Mouse (Mus musculus): ENCODE data around the gene Xrcc5.

Gene Xrcc5

DNA sequence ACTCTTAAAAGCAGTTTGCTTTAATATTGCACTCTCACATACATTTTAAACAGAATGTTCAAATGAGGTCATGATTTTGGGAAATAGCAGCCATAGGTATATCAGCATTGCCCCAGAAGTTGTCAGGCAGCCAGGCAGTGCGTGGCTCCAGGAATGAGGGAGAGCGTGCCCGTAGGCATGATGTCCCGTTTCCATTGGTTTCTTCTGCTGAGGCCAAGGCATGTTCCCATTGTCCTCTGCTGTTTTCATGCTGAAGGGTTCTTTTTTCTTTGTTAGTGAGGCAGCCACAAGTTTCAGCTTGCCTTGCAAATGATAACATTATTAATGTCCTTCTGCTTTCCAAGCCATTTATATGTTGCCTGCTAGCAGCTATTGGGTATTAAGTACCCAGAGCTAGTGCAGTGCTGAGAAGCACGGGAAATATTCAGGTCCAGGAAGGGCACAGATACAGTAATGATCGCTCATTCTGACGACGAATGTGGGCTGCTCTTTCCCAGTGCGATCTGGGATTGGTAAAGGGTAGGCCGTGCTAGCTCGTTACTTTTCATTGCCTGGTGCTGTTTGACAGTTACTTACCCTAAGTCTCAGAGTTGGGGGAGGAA, 72.6 kb downstream of the Xrcc5 start:
- in situ Hi-C loops (cut with MboI, MseI): no loop called here

DNA sequence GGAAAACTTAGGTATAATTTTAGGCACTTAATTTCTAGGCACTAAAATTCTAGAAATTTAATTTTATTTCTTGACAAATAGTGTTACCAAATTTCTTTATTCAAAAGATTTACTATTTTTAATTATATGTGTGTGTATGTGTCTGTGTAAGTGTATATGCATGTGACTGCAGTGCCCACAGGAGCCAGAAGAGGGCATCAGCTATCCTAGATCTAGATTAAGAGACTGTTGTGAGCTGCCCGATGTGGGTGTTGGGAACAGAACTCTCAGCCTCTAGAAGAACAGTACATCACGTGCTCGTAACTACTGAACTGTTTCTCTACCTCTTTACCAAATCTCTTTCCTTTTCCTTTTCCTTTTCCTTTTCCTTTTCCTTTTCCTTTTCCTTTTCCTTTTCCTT, 73.3 kb downstream of the Xrcc5 start:
- in situ Hi-C loops (cut with MboI, MseI): no loop called here

DNA sequence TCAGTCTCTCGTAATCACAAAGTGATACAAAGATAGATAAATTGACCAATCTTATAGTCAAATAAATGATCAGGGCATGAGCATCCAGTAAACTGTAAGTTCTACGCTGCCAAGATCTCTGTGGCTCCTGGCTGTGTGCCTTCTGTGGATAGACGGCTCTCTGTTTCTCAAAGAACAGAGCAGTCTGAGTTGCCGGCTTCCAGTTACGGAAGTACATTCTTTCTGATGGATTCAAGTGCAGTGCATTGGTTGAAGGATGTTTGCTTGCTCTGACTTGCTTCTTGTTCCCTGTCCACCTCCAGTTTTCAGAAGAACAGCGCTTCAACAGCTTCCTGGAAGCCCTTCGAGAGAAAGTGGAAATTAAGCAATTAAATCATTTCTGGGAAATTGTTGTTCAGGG, 75.8 kb downstream of the Xrcc5 start:
- in situ Hi-C loops (cut with MboI, MseI): no loop called here

DNA sequence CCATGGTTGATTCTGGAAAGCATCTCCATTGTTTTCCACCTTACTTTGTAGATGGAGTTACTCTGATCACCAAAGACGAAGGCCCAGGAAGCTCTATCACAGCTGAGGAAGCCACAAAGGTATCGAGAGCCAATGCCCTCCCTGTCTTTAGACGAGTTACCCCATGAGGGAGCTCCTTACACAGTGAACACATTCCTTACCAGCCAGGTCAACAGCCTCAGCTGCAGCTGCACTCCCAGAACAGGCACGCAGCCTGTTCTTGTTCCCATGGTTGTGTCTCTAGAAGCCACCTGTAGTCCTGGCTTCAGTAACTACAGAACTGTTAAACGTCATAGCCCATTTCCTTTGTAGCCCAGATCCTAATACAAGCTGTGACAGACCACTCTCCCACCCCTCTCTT, 76.4 kb downstream of the Xrcc5 start:
- in situ Hi-C loops (cut with MboI, MseI): no loop called here

DNA sequence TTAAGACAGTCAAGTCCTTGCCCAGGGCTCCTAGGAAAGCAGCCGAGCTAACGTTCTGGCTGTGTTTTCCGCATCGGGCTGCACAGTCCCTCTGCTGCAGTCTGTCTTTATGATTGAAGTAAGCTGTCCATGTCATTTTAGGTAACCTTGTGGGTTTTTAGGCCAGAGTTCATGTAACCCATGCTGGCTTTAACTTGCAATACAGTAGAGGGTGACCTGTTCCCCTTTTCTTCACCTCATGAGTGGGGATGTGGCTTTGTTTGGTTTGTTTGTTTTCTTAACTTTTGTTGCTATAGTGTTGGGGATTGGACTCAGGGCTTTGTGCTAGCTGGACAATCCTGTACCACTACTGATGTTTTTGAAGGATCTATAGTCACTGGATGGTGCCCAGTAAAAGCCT, 83.2 kb downstream of the Xrcc5 start:
- in situ Hi-C loops (cut with MboI, MseI): no loop called here

DNA sequence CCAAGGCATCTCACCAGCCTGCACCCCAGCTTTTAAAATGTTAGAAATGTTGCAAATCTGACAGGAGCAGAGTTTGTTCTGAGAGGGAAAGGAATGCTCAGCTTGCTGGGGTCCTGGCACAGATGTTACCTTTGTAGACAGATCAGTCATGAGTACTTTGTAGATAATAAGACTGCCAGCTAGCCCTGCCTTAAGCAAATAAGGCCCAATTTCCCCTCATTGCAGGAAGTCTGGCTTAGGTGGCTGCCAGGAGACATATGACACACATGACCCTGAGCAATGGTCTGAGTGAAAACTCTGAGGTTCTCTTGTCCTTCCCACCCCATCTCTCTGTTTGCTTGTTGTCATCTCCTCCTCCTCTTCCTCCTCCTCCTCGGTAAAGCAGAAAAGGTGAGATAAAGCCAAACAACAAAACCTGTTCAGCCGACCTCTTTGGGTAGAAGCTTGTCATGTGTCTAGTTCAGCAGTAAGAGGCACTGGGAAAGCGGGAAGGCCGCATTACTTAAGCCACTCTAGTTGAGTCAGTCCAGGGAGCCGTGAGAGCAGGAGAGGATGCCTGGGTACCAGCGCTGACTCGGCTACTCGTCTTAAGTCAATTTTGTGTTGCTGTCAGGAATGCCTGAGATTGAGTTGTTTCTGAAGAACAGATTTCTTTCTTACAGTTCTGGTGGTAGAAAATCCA, 92.6 kb downstream of the Xrcc5 start:
- in situ Hi-C loops (cut with MboI, MseI): no loop called here

DNA sequence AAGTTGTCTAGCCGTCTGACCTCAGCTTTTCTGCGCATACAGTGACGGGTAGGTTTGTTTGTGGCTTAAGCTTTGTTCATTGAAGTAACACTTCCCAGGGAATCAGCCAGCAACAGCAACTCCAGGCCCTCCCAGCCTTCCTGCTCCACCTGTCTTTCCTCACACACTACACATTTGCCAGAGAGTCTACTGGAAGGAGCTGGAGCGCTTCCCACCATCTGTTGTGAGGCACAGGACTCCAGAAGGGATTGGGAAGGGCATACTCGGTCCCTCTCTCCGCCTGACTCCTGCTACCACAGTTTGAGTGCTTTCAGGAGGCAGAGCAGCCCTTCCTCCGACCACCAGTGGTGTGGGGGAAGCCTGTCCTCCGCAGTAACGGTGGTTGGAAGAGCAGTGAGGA, 93.4 kb downstream of the Xrcc5 start:
- in situ Hi-C loops (cut with MboI, MseI): no loop called here

DNA sequence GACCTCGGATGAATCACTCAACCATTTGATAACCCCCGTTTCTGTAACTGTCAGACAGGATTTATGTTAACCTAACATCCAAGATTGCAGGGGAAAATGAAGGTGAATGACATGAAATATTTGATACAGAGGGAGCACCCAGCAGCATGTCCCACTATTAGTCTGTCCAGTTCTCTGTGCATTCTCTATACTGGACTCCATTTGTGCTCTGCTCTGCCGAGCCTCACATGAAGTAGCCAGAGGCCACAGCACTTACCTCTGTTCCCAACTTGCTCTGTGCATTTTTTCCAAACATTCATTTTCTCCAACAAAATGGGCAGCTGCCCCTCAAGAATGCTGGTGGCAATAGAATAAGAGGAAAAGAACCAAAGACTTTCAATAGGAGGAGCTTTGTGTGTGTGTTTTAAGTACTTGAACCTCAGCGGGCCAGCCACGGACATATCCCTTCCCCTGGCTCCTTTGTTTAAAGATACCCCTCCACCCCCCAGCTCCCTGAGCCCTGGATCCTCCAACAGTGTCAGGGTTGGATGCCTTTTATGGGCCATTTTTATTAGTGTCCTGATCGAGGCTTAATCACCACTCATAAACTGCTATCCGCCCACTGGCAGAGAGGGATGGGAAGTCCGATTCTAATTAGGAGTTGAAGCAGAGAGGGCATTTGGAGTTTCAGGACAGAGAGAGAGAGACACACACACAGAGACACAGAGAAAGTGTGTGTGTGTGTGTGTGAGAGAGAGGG, 94.3 kb downstream of the Xrcc5 start:
- in situ Hi-C loops (cut with MboI, MseI): no loop called here

DNA sequence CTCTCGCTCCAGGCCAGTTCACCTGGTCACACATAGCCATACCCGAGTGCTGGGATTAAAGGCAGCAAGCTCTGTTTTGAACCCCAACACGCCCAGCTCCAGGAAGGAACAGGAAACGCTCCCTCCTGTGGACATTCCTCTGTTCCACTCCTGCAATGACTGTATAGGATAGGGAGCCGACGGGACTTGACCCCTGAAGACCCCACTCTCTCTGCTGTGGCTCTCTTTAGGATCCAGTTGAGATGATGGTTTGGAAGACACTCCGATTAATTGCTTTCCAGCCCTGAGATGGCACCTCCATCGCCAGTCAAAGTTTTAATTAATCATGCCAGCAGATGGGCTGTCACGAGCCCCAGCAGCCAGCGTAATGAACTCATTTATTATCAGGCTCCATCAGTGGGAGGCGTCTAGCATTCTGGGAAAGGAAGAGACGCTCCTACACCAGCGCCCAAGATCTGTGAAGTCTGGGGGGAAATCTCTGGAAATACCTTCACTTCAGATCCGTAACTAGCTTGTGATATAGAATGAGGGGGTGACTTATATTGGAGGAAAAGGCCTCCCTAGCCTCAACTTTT, 99.4 kb downstream of the Xrcc5 start:
- in situ Hi-C loops (cut with MboI, MseI): no loop called here

DNA sequence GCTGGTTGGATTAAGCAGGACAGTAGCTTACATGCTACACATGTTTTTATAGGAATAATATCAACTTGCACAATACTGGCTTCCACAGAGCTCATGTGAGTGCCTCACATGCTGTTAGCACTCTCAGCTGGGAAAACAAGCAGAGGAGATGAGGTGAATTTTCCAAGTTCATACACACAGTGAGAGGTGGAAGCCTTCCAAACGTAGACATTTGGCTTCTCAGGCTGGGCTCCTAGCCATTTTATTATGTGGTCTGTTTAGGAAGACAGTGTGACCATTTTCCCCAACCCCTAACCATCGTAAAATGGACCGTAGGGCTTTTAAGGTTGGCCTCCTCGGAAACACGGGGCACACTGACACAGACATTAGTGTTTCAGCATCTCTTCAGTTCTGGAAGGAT, 102.7 kb downstream of the Xrcc5 start:
- in situ Hi-C loops (cut with MboI, MseI): no loop called here

DNA sequence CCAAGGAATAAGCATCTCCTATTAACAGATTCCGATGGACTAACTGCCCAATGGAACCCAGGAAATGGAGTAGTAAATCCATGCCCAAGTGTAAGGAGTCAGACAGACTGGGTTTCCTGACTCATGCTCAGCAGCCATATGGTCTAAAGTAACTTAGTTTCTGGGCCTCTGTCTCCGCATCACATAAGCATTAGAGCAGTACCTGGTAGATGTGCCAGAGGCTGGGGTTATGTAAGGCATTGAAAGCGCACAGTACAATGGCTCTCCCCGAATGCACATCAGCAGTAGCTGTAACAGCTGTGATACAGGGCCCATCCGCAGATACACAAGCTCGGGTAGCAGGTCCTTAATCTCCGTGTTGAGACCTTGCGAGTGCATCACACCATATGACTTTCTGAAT, 103.9 kb downstream of the Xrcc5 start:
- in situ Hi-C loops (cut with MboI, MseI): no loop called here

DNA sequence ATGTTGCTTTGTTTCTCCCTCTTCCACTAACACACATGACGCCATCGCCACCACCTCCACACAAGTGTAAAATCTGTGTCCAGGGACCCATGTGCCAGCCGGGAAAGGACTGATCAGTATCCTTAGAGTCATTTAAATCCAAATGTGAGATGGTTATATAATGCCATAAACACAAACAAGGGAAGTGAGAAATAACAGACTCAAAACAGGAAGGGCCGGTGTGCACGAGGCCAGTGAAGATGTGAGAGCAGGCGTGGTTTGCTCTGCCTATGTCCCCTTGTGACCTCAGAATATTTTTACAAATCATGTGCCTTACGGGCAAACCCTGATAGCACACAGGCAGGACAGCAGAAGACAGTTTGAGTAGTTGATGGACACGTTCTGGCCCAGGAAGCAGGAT, 106.0 kb downstream of the Xrcc5 start:
- in situ Hi-C loops (cut with MboI, MseI): no loop called here

DNA sequence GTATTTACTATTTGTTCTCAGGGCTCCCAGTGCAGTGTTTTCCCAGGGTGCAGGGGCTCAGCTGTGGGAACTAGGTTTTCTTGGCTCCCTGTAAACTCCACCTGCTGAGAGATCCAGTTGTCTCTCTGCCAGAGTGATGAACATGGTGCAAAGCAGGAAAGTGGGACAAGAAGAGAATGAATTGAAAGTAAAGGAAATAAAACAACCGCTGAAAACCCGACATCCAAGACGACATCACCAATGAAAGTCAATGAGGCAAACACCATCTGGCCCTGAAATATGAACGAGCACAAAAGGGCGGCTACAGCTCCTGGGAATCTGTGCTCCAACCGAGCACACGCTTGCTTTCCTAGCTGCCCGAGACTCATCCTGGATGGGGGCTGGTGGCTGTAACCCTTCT, 106.9 kb downstream of the Xrcc5 start:
- in situ Hi-C loops (cut with MboI, MseI): no loop called here

DNA sequence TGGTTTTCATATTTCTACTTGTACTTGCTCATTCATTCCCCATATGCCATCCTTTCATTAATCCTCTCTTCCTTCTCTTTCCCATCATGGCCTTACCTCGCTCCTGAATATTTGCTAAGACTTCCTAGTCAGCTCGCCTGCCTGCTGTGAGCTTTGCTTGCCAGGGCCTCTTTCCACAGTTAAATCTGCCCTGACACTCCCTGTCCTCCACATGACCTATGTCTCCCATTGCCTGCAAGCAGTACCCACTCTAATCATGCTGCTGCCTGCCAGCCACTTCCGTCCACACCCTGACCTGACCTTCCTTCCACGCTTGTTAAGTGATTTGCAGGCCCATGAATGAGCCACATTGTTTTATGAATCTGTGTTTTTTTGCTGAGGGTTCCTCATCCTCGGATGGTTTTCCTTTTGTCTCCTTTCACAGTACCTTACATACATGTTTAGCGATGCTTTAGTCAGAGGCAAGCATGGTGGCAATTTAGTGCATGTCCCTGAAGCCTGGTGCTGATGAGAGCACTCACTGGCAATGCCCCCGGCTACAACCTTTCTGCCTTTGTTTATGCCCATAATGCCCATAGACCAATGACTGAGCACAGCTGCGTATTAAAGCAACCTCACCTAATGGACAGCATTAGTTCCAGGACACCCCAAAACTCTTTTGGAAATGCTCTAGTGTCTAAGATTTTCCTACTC, 107.5 kb downstream of the Xrcc5 start:
- in situ Hi-C loops (cut with MboI, MseI): no loop called here

DNA sequence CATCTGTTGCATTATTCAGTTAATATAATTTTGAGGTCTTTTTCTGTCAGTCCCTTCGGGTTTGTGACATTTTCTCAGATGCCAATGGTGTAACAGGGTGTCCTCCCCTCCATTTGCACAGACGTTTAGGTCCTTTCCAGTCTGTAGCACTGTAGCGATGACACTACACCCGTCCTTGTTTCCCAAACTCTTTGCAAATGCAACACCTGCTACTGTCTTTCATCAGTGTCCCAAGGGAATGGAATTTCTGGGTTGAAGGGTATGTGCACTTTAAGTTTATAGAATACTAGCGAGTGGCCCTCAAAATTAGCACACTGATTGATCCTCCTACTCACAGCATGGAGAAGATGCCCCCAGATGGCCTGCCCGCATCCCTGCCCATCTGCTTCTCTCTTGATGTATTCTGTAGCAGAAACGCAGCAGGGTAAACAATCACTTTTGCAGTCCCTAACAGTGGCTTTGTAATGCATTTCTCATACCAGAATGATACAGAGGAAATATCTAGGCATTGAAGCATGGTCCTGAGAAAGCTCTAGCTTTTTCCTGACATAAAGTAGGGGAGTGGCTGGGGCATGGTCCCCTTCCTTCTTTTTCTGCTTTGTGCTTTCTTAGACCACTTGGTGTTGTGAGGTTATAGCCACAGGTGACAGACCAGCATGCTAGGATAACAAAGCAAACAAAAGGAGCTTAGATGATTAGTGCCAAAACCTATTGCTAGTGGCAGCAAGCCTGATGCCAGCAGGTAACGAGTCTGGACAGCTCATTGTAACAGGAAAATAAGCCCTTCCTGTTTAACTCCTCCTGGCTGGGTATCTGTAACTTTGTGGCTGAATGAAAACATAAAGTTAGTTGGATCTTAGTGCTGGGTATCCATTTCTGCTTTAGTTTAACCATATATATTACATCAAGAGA, 111.8 kb downstream of the Xrcc5 start:
- in situ Hi-C loops (cut with MboI, MseI): no loop called here

DNA sequence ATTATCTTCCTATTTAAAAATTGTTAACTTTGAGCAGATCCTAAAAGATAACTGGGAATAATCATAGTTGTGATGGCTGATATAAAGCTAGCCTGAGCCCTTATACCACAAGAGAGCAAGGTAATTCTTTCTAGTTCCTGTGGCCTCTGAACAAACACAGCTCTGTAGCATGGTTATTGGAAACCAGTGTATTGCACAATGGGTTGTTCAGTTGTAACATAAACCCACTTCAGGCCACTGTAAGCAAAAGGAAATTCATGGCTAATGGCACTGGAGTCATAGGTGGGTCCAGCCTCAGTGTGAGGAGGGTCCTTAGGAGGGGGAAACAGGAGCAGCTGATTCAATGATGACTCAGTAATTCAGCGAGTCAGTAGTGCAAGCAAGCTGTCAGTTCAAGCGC, 113.0 kb downstream of the Xrcc5 start:
- in situ Hi-C loops (cut with MboI, MseI): no loop called here

DNA sequence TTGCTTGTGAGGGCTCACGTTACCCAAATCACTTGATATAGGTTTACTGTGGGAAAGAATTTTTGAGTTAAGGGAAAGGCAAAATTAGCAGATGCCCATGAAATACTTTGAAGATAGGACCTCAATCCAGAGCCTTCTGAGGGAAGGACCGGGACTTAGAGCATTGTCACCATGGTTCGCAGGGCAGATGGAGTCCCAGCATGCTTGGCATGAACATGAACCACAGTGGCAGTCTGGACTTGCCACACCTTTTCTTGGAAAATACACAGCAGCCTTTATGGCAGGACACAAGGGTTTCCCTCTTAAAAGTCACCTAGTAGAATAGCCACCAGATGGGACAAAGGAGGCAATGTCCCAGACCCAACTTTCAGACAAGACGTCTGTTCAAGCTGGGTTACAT, 114.9 kb downstream of the Xrcc5 start:
- in situ Hi-C loops (cut with MboI, MseI): no loop called here

DNA sequence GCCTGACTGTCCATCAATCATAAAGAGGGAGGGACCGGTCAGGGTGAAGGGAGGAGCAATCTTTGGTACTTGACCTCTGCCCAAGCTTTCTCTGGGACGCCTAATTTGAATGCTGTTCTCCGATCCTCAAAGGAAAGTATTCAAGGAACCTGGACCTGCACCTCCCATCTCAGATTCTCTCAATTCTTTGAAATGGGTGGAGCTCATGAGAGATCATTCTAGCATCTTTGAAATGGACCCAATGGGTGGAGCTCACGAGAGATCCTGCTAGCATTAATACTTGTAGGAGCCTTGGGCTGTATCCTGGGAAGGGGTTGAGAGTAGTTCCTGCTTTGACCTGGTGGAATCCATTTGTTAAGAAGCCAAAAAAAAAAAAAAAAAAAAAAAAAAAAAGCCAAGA, 119.2 kb downstream of the Xrcc5 start:
- in situ Hi-C loops (cut with MboI, MseI): no loop called here

DNA sequence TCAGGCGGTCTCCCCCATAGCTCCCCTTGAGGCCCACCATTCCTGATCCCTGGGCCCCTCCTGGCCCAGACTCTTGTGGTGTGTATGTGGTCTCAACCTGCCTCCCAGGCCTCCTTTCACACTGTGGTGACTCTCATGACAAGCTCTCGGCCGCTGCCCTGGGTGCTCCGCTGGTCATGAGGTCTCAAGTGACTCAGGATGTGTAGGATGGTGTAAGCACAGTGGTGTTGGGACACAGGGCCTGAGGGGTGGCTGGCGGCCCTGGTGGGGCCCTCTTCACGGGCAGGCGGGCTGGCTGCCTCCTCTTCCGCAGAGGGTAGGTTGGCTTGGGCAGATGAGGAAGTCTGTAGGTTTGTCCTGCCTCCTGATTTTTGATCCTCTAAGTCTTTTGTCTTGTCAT, 121.3 kb downstream of the Xrcc5 start:
- in situ Hi-C loops (cut with MboI, MseI): no loop called here

DNA sequence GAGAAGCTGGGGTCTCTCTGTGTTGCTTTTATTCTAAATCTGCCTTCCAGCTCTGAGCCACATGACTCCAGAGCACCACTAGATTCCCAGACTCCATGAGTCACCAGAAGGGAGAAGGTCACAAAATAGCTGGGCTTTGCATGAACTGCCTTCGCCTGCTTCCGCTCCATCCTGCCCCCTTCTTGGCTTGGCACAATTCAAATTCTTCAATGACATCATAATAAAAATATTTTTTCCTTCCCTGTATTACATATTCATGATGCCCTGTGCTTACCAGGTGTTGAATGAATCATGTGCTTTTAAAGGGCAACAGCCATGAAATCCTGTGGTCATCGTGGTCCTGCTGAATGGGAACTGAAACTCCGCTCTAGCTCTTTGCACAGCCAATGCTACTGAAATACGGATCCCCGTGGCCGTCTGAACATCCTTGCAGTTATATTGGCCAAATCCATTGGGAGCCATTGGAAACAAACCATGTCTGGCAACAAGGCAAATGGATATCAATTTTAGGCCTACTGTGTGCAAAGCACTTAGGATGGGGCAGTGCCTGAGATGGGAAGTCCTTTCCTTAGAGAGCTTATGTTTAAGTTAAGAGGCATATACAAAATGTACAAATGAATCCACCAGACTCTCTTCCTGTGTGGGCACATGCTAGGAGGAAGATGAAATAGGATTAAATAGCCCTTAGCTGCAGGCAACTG, 122.0 kb downstream of the Xrcc5 start:
- in situ Hi-C loops (cut with MboI, MseI): no loop called here

DNA sequence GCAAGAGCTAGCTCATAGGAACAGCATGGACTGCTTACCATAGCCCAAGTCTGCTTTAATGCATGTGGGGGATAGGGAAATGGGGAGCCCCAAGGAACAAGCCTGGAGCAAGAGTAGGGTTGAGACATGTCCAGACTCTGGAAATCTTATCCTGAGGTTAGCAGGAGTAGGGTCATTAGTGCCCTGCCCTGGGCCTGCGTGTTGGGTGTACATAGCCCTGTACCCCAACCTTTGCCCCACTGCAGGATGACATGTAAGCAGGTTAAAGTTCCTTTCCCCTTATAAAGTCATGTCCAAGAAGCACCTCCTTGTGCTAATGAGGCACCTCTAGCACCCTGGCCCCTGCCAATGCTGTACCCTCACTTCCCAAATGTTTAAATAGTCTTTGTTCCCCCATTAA, 125.4 kb downstream of the Xrcc5 start:
- in situ Hi-C loops (cut with MboI, MseI): no loop called here
